Mouse (Mus musculus) gastrocnemius, adult 2 months (tissue): ENCODE data around the gene Spryd7. TPM values are rescaled to one million over a fixed set of nuclear protein-coding genes. Genes with fewer than 3 reads are reported as not detected.
"Not testable (repeated sequence)": the region's sequence is repeated elsewhere in the genome, so short reads cannot be mapped to it uniquely, and the experiment has no call there.

Experiments used
- DNase-seq: peaks from one replicate; pipeline ENCODE4 v3.0.0; 2022
- H3K27ac ChIP-seq: fragments of 200-600 bp; 2 replicates; pipeline ENCODE4 v1.8.1; 2022; ENCODE audit warnings: mild to moderate bottlenecking
- H3K4me3 ChIP-seq: fragments of 200-600 bp; 2 replicates; pipeline ENCODE4 v1.8.1; 2022; ENCODE audit warnings: mild to moderate bottlenecking, moderate library complexity
- CTCF ChIP-seq: fragments of 200-600 bp; IDR thresholded peaks from 2 replicates; pipeline ENCODE4 v1.8.1; 2022; ENCODE audit warnings: antibody characterized with exemption, mild to moderate bottlenecking, moderate library complexity
- intact Hi-C: fragments of 180-260 bp; cut with DNase I; formaldehyde crosslinking; loops from one replicate; pipeline ENCODE4 v1.15.1; 2025
- long read RNA-seq, 2 experiments: library from polyadenylated mRNA; stranded (forward); transcript quantifications; one replicate each; pipeline ENCODE4 v2.0.0; 2021
- total RNA-seq, 2 experiments: library from RNA; stranded (reverse); gene quantifications; 2 replicates each; pipeline ENCODE4 v1.2.3; 2021

Spryd7 gene
- 10 to 100 TPM; 43.7 to 55.9 TPM for total RNA-seq
- long read RNA-seq, experiment 1, full-length matches to known transcripts = 42 of 50 reads
- long read RNA-seq, experiment 1, partial matches to known transcripts = 4 of 50 reads
- long read RNA-seq, experiment 1, other reads (novel, unspliced or antisense) = 4 of 50 reads
- long read RNA-seq, experiment 2, full-length matches to known transcripts = 40 of 61 reads
- long read RNA-seq, experiment 2, partial matches to known transcripts = 17 of 61 reads
- long read RNA-seq, experiment 2, other reads (novel, unspliced or antisense) = 4 of 61 reads

GRCm38 (mm10) chr14:61556289-61557147, at the start of gene Spryd7:
TSS of gene Spryd7 (minus strand) at chr14:61556886.
- DNase-seq = peak; percentile 98
- peak within 1 kb of the TSS; percentile 98 for H3K27ac ChIP-seq
- no peak for TF ChIP-seq CTCF
- intact Hi-C loops = loop anchor here (5.0 kb wide), 3 partner anchors 91 to 224 kb away; no protein-coding TSS in a partner anchor
- H3K4me3 ChIP-seq = peak within 1 kb of the TSS; percentile 91

- intact Hi-C loops, H3K27ac ChIP-seq, H3K4me3 ChIP-seq, DNase-seq: not testable (repeated sequence)
Measured at GRCm38 (mm10) chr14:61606088-61606487, 49.4 kb upstream of the Spryd7 start.

- no peak overlapping the region for H3K4me3 ChIP-seq
- intact Hi-C loops = loop anchor here (5.0 kb wide), 1 partner anchor 33 kb away; no protein-coding TSS in a partner anchor
- TF ChIP-seq CTCF = no peak
- H3K27ac ChIP-seq = peak overlapping the region; percentile 43; the same call in 1 of the 2 replicates
- no peak for DNase-seq
Measured at GRCm38 (mm10) chr14:61604081-61604480, 47.4 kb upstream of the Spryd7 start.

- Histone ChIP-seq H3K27ac (peak overlapping the region; percentile 43; the same call in 1 of the 2 replicates), H3K4me3 (no peak overlapping the region)
- TF ChIP-seq CTCF = no peak
- DNase-seq = no peak
- intact Hi-C loops = loop anchor here (5.0 kb wide), 1 partner anchor 34 kb away; no protein-coding TSS in a partner anchor
Measured at GRCm38 (mm10) chr14:61603069-61603755, 46.5 kb upstream of the Spryd7 start.

GRCm38 (mm10) chr14:61601348-61601747, 44.7 kb upstream of the Spryd7 start:
- no peak overlapping the region; the same call in 1 of the 2 replicates for H3K27ac ChIP-seq
- peak overlapping the region; percentile 13 for H3K4me3 ChIP-seq
- TF ChIP-seq CTCF = no peak
- intact Hi-C loops = loop anchor here (5.0 kb wide), 1 partner anchor 36 kb away; no protein-coding TSS in a partner anchor
- DNase-seq = no peak

GRCm38 (mm10) chr14:61599057-61599806, 42.5 kb upstream of the Spryd7 start:
- peak overlapping the region; percentile 89 for H3K27ac ChIP-seq
- intact Hi-C loops = no loop called here

GRCm38 (mm10) chr14:61597968-61598367, 41.3 kb upstream of the Spryd7 start, which contains the start of gene Trim13:
TSS of gene Trim13 (plus strand) at chr14:61598247.
- intact Hi-C loops = no loop called here
- DNase-seq = no peak
- Histone ChIP-seq H3K4me3 (peak within 1 kb of the TSS; percentile 91), H3K27ac (peak within 1 kb of the TSS; percentile 89)
- TF ChIP-seq CTCF = no peak

More at GRCm38 (mm10) chr14:61599057-61599806, 42.5 kb upstream of the Spryd7 start:
- TF ChIP-seq CTCF = no peak
- peak overlapping the region; percentile 91 for H3K4me3 ChIP-seq
- peak; percentile 94 for DNase-seq

- intact Hi-C loops = no loop called here
- Histone ChIP-seq H3K27ac (no peak overlapping the region), H3K4me3 (no peak overlapping the region)
- TF ChIP-seq CTCF = no peak
- no peak for DNase-seq
Measured at GRCm38 (mm10) chr14:61596719-61597426, 40.2 kb upstream of the Spryd7 start.

- no peak for DNase-seq
- H3K27ac ChIP-seq = no peak overlapping the region
- no peak for TF ChIP-seq CTCF
- intact Hi-C loops = no loop called here
- H3K4me3 ChIP-seq = no peak overlapping the region
Measured at GRCm38 (mm10) chr14:61589288-61590065, 32.8 kb upstream of the Spryd7 start.

- no peak for TF ChIP-seq CTCF
- DNase-seq = peak; percentile 70
- Histone ChIP-seq H3K4me3 (peak overlapping the region; percentile 35), H3K27ac (peak overlapping the region; percentile 92)
- intact Hi-C loops = loop anchor here (2.0 to 10.0 kb wide), 3 partner anchors 73 to 759 kb away; no protein-coding TSS in a partner anchor
Measured at GRCm38 (mm10) chr14:61575941-61576340, 19.3 kb upstream of the Spryd7 start.
